In the genomic region with DNA sequence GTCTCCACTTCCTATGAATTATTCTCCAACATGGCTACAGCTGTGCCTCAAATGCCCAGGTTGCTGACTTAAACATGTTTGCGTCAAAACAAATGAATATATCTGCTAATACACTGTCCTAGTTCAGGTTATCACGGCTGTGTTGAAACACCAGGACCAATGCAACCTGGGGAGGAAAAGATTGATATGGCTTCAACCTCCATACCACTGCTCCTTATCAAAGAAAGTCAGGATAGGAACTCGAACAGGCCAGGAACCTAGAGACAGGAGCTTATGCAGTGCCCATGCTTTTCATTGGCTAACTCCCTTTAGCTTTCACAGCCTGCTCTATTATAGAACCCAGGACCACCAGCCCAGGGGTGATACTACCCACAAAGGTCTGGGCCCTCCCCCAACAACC, we compare ENCODE assay signal across 22 mouse cellular contexts.
DNase-seq lines count a peak whose midpoint lies in the region; ATAC-seq and TF ChIP-seq lines count a peak whose summit lies in the region.
"Had no signal": no experiment of that assay in that cellular context is flagged by ENCODE, and none has a peak within 500 bp of the region (broad histone marks: within the 10 kb centered on the region; RNA-seq: fewer than 3 reads in every experiment).

No protein-coding gene starts in this region.

- H3K36me3 ChIP-seq in forebrain, postnatal 0 days (ENCODE audit: insufficient read depth): no peaks in the 10 kb centered on the region
- H3K36me3 ChIP-seq: G1E had no signal

- DNase-seq in heart, adult 11 months: peak; percentile 52
- no peak for DNase-seq in heart, postnatal 25 days (ENCODE audit: low spot score)
- no peak for DNase-seq in adrenal gland, postnatal 4 days (ENCODE audit: low spot score in 2 of 2)
- DNase-seq in forebrain, postnatal 0 days: no peak
- DNase-seq: adrenal gland, adult 2 months; adrenal gland, adult 8-10 months; adrenal gland, postnatal 10 days; adrenal gland, postnatal 14 days; adrenal gland, postnatal 25 days; adrenal gland, postnatal 36 days; B cell, adult 2 months; cerebellum, adult 11 months; cerebellum, adult 11-12 months; cerebellum, adult 18-20 months; cerebellum, adult 2 months had no signal

- H3K4me1 ChIP-seq in forebrain, postnatal 0 days (ENCODE audit: insufficient read depth): no peaks in the 10 kb centered on the region; the same call in 1 of the 2 replicates

- 94% methylated on average over 3 of the region's 3 CpGs for WGBS in forebrain, postnatal 0 days

- no peak overlapping the region for H3K27ac ChIP-seq in forebrain, postnatal 0 days (ENCODE audit: low read depth, low read length)

- no peak overlapping the region for H3K4me3 ChIP-seq in forebrain, postnatal 0 days (ENCODE audit: low read depth, low read length)

- no peak overlapping the region for H3K9ac ChIP-seq in forebrain, postnatal 0 days

- TF ChIP-seq CTCF in forebrain, postnatal 0 days (IDR thresholded peaks at IDR 0.05; ENCODE audit: low read depth): no peak

- intact Hi-C loops in heart, postnatal 25 days (cut with DNase I): no loop called here

- no peaks in the 10 kb centered on the region for H3K27me3 ChIP-seq in forebrain, postnatal 0 days (ENCODE audit: insufficient read depth, low read length)
- H3K27me3 ChIP-seq: CH12.LX, Patski had no signal

- 0 out of 2 replicates have a peak, but pooled peaks have one; percentile 29 for ATAC-seq in megakaryocyte progenitor cell, adult 5-6 weeks (replicated peaks; ENCODE audit: poor library complexity)
- peak; percentile 54; the same call in 1 of the 2 replicates for ATAC-seq in megakaryocyte-erythroid progenitor cell, adult 5-6 weeks (replicated peaks; ENCODE audit: low FRiP score, low TSS enrichment, poor library complexity, severe bottlenecking)
- no peak for ATAC-seq in forebrain, postnatal 0 days
- ATAC-seq: activated CD4-positive, CD25-positive, alpha-beta regulatory T cell, adult 4 months; CD4-positive, CD25-positive, alpha-beta regulatory T cell, adult 4 months; Patski had no signal

- H3K9me3 ChIP-seq in forebrain, postnatal 0 days (ENCODE audit: low read length): no peaks in the 10 kb centered on the region

- H3K4me2 ChIP-seq in forebrain, postnatal 0 days (ENCODE audit: low read depth): no peak overlapping the region
